Mouse (Mus musculus): Measurements from ENCODE around the gene Rabgef1. TPM values are rescaled to one million over a fixed set of nuclear protein-coding genes. Genes with fewer than 3 reads are reported as not detected.
A peak's percentile ranks its signal among the peaks of the same experiment; 100 is the strongest.

The Rabgef1 gene
- polyA plus RNA-seq, 1 experiment from 2014 or later: 19.7 TPM

DNA sequence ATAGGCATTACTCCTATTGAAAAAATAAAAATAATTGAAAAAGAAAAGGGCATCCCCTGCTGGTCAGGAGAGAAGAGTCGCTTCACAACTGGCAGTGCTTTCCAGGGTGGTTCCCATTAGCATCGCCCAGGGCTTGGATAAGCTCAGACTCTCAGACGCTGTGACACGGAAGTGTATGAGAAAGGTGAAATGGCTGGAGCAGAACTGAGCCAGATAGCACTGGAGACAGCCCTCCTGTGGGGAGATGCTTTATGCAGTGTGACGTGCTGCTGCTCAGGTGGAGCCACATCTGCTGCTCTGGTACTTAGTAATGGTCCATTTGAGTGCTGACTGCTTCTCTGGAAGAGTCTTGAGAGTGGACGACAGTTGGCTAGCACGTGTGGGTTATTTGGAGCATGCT lies 8.8 kb downstream of the Rabgef1 start:
- H3K4me2 ChIP-seq (ENCODE audit: low read depth, low read length): no peak overlapping the region
- ATAC-seq (no peak), DNase-seq (no peak)
- H3K27me3 ChIP-seq (ENCODE audit: insufficient read depth, low read length): no peaks in the 10 kb centered on the region
- WGBS (ENCODE audit: insufficient replicate concordance): 76% methylated on average over 7 of the region's 7 CpGs
- no peak overlapping the region for H3K9ac ChIP-seq (replicated peaks)
- no peak overlapping the region for H3K4me3 ChIP-seq (ENCODE audit: low read depth, low read length)
- peak; percentile 41 for TF ChIP-seq CTCF (IDR thresholded peaks at IDR 0.05; ENCODE audit: low read depth)
- no peak for TF ChIP-seq EP300 (IDR thresholded peaks at IDR 0.05; ENCODE audit: low read depth)
- no peaks in the 10 kb centered on the region; the same call in 1 of the 2 replicates for H3K36me3 ChIP-seq (replicated peaks; ENCODE audit: insufficient read depth, low read length)
- H3K9me3 ChIP-seq (ENCODE audit: low read length): no peaks in the 10 kb centered on the region
- H3K4me1 ChIP-seq (ENCODE audit: insufficient read depth): peaks cover 14% of the 10 kb centered on the region
- H3K27ac ChIP-seq (ENCODE audit: low read depth): no peak overlapping the region

- Histone ChIP-seq H3K27ac (ENCODE audit: low read depth) (no peak overlapping the region), H3K27me3 (ENCODE audit: insufficient read depth, low read length) (no peaks in the 10 kb centered on the region), H3K9me3 (ENCODE audit: low read length) (no peaks in the 10 kb centered on the region), H3K4me2 (ENCODE audit: low read depth, low read length) (no peak overlapping the region), H3K4me3 (ENCODE audit: low read depth, low read length) (no peak overlapping the region), H3K9ac (replicated peaks) (no peak overlapping the region), H3K36me3 (replicated peaks; ENCODE audit: insufficient read depth, low read length) (no peaks in the 10 kb centered on the region; the same call in 1 of the 2 replicates), H3K4me1 (ENCODE audit: insufficient read depth) (peaks cover 23% of the 10 kb centered on the region)
- ATAC-seq (no peak), DNase-seq (no peak)
- 80% methylated on average over 6 of the region's 6 CpGs for WGBS (ENCODE audit: insufficient replicate concordance)
- TF ChIP-seq EP300 (IDR thresholded peaks at IDR 0.05; ENCODE audit: low read depth): no peak
- no peak for TF ChIP-seq CTCF (IDR thresholded peaks at IDR 0.05; ENCODE audit: low read depth)
Measured at GRCm38 (mm10) chr5:130181740-130182540, 10.3 kb downstream of the Rabgef1 start.

DNA sequence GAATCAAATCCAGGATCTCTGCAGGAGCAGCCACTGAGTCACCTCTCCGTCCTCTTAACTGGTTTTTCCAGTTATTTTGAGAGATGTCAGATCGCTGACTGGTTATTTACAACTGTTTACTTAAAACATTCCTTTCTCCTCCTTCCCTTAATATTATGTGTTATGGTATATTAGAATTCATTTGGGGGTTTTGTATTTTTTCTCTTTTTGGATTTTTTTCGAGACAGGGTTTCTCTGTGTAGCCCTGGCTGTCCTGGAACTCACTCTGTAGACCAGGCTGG lies 10.9 kb downstream of the Rabgef1 start:
- no peak for DNase-seq
- H3K4me3 ChIP-seq (ENCODE audit: low read depth, low read length): no peak overlapping the region
- H3K9me3 ChIP-seq (ENCODE audit: low read length): no peaks in the 10 kb centered on the region
- TF ChIP-seq CTCF (IDR thresholded peaks at IDR 0.05; ENCODE audit: low read depth) (no peak), EP300 (IDR thresholded peaks at IDR 0.05; ENCODE audit: low read depth) (no peak)
- ATAC-seq: no peak
- H3K9ac ChIP-seq (replicated peaks): no peak overlapping the region
- H3K4me1 ChIP-seq (ENCODE audit: insufficient read depth): peaks cover 25% of the 10 kb centered on the region
- peaks cover 3% of the 10 kb centered on the region; the same call in 1 of the 2 replicates for H3K36me3 ChIP-seq (replicated peaks; ENCODE audit: insufficient read depth, low read length)
- no peak overlapping the region for H3K27ac ChIP-seq (ENCODE audit: low read depth)
- 77% methylated on average over 3 of the region's 3 CpGs for WGBS (ENCODE audit: insufficient replicate concordance)
- H3K4me2 ChIP-seq (ENCODE audit: low read depth, low read length): no peak overlapping the region
- no peaks in the 10 kb centered on the region for H3K27me3 ChIP-seq (ENCODE audit: insufficient read depth, low read length)

DNA sequence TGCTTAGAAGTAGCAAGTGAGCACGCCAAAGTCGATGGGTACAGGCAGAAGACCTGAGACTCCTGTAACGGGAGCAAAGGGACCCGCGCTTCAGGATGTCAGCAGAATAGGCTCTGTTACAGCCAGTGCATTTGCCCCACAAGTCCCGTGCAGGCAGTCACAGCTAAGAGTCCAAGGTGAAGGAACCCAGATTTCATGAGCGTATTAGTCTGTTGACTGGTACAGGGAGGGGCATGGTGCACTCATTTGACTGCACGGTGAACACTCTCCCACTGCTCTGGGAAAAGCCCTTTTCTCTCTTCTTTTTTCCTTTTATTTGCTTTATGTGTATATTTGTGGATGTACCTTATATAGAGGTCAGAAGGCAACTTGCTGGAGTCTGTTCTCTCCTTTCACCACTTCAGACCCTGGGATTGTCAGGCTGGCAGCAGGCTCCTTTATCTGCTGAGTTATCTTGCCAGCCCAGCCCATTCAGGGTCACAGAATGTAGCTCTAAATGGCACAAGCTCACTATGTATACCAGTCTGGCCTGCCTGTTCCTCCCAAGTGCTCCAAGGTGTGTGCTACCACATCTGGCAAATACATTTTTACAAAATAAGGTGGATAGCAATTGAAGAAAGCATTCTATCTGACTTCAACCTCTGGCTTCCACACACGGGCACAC lies 12.7 kb downstream of the Rabgef1 start:
- Histone ChIP-seq H3K27ac (ENCODE audit: low read depth) (peak overlapping the region; percentile 39; the same call in 1 of the 2 replicates), H3K36me3 (replicated peaks; ENCODE audit: insufficient read depth, low read length) (peaks cover 7% of the 10 kb centered on the region), H3K4me3 (ENCODE audit: low read depth, low read length) (no peak overlapping the region), H3K9me3 (ENCODE audit: low read length) (no peaks in the 10 kb centered on the region), H3K9ac (replicated peaks) (no peak overlapping the region), H3K27me3 (ENCODE audit: insufficient read depth, low read length) (no peaks in the 10 kb centered on the region), H3K4me1 (ENCODE audit: insufficient read depth) (peaks cover 22% of the 10 kb centered on the region), H3K4me2 (ENCODE audit: low read depth, low read length) (no peak overlapping the region)
- TF ChIP-seq EP300 (IDR thresholded peaks at IDR 0.05; ENCODE audit: low read depth) (no peak), CTCF (IDR thresholded peaks at IDR 0.05; ENCODE audit: low read depth) (no peak)
- DNase-seq (no peak), ATAC-seq (peak; percentile 67)
- 70% methylated on average over 9 of the region's 9 CpGs for WGBS (ENCODE audit: insufficient replicate concordance)

- TF ChIP-seq CTCF (IDR thresholded peaks at IDR 0.05; ENCODE audit: low read depth) (no peak), EP300 (IDR thresholded peaks at IDR 0.05; ENCODE audit: low read depth) (no peak)
- no peak overlapping the region for H3K27ac ChIP-seq (ENCODE audit: low read depth)
- no peak overlapping the region for H3K4me3 ChIP-seq (ENCODE audit: low read depth, low read length)
- ATAC-seq: no peak
- H3K9ac ChIP-seq (replicated peaks): no peak overlapping the region
- H3K4me1 ChIP-seq (ENCODE audit: insufficient read depth): peaks cover 22% of the 10 kb centered on the region
- no peak overlapping the region for H3K4me2 ChIP-seq (ENCODE audit: low read depth, low read length)
- DNase-seq: no peak
- no peaks in the 10 kb centered on the region for H3K27me3 ChIP-seq (ENCODE audit: insufficient read depth, low read length)
- H3K36me3 ChIP-seq (replicated peaks; ENCODE audit: insufficient read depth, low read length): peaks cover 17% of the 10 kb centered on the region
- no peaks in the 10 kb centered on the region for H3K9me3 ChIP-seq (ENCODE audit: low read length)
- 85% methylated on average over 6 of the region's 6 CpGs for WGBS (ENCODE audit: insufficient replicate concordance)
Measured at GRCm38 (mm10) chr5:130185312-130185711, 13.7 kb downstream of the Rabgef1 start.

- Histone ChIP-seq H3K4me1 (ENCODE audit: insufficient read depth) (peaks cover 22% of the 10 kb centered on the region), H3K36me3 (replicated peaks; ENCODE audit: insufficient read depth, low read length) (peaks cover 32% of the 10 kb centered on the region), H3K4me2 (ENCODE audit: low read depth, low read length) (no peak overlapping the region), H3K27ac (ENCODE audit: low read depth) (no peak overlapping the region), H3K9ac (replicated peaks) (no peak overlapping the region), H3K9me3 (ENCODE audit: low read length) (no peaks in the 10 kb centered on the region), H3K27me3 (ENCODE audit: insufficient read depth, low read length) (no peaks in the 10 kb centered on the region), H3K4me3 (ENCODE audit: low read depth, low read length) (no peak overlapping the region)
- 0 out of 2 replicates have a peak, but pooled peaks have one; percentile 16 for ATAC-seq
- WGBS (ENCODE audit: insufficient replicate concordance): 80% methylated on average over 7 of the region's 7 CpGs
- TF ChIP-seq CTCF (IDR thresholded peaks at IDR 0.05; ENCODE audit: low read depth): no peak
- TF ChIP-seq EP300 (IDR thresholded peaks at IDR 0.05; ENCODE audit: low read depth): no peak
- no peak for DNase-seq
Measured at GRCm38 (mm10) chr5:130187383-130187782, 15.8 kb downstream of the Rabgef1 start.

All from liver, postnatal 0 days (tissue).